Mouse (Mus musculus) kidney, postnatal 10 days (tissue): ENCODE results near the gene Sdk1.

Source experiments
- DNase-seq: peaks from one replicate; pipeline ENCODE4 v3.0.0; 2021; ENCODE audit warnings: mixed read lengths

Sdk1 gene

DNA sequence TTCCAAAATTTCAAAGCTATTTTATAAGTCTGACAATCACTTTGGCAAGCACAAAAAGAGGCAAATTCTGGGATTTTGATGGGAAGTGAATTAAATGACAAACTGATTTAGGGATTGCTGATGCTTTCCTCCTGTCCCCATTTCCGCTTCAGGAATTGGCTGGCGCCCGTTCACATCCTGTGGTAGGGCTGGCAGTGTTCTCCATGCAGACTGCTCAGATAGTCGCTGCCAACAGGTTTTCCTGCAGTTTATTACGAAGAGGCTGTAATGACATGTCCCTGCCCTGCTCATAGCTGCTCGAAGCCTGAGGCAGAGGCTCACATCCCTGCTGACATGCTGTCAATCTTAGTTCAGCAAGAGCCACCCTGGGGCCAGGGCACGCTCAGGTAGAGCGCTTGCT is 908.3 kb downstream of the Sdk1 start:
- DNase-seq: peak; percentile 39

DNA sequence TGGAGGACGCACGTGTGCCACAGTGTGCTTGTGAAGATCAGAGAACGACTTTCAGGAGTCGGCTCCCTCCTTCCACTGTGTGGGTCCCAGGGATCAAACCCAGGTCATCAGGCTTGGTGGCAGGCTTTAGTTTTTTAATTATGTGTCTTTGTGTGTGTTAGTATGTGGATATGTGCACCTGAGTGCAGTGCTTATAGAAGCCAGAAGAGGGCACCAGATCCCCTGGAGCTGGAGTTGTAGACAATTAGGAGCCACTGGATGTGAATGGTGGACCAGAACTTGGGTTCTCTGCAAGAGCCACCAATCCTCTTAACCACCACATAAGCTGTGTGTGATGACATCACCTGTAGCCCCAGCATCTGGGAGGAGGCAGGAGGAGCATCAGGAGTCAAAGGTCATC is 909.5 kb downstream of the Sdk1 start:
- DNase-seq: no peak

- peak; percentile 29 for DNase-seq
These were observed 915.9 kb downstream of the Sdk1 start for GRCm38 (mm10) chr5:142156868-142157852.

GRCm38 (mm10) chr5:142163483-142163882 is 922.2 kb downstream of the Sdk1 start:
- no peak for DNase-seq

GRCm38 (mm10) chr5:142173636-142174035 is 932.3 kb downstream of the Sdk1 start:
- DNase-seq: no peak

- DNase-seq: no peak
These were observed 936.9 kb downstream of the Sdk1 start for GRCm38 (mm10) chr5:142178164-142178563.

DNA sequence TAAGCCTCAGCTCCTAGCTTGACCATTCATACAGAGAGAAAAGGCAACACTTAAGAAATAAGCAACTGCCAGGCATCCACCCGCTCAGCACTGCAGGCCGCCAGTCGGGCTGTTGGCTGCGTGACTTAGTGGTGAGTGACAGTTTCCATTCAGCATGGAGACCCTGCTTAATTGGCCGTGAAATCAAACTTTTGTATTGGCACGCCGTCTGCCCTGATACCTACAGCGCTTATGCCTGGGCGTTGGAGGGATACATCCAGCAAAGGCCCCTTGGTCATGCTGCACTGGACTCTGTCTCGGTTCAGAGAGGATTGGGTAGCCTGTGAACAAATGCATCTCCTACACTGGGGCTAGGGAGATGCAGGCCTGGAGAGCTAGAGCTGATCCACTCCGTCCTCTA is 938.0 kb downstream of the Sdk1 start:
- no peak for DNase-seq

DNA sequence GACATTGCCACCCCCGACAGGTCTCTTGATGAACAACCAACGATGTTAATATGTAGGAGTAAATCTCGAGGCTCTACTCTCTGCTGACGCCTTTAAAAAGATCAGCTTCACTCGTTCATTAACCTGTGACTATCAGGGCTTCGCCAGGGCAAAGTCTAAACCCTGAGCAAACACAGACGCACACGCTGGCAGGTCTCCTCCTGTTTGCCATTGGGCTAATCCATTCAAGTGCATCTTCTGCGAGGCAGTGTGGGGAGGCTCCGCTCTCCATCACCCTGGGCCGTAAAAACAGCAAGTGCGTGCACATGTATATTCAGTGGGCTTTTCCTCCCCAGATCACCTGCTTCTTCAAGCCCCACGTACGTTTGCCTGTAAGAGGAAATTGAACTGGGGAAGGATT is 940.6 kb downstream of the Sdk1 start:
- DNase-seq: peak; percentile 23

DNA sequence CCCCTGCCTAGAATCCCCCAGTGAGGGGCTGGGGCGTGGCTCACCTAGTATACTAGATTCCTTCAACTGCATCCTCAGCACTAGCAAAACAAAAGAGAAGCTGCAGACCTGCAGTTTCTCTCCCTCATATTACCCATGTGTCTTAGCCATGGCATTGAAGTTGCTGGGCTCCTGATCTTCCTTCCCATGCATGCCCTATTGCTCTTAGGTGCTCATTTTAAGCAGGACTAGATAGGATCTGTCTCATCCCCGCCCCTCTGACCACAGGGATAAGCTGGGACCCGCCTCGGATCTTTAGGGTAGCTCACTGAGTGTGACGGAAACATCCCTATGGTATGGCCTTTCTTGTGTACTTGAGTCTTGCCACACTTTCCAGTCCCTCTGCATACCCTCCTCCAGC is 947.5 kb downstream of the Sdk1 start:
- DNase-seq: no peak

GRCm38 (mm10) chr5:142209911-142210310 is 968.6 kb downstream of the Sdk1 start:
- peak; percentile 25 for DNase-seq

DNA sequence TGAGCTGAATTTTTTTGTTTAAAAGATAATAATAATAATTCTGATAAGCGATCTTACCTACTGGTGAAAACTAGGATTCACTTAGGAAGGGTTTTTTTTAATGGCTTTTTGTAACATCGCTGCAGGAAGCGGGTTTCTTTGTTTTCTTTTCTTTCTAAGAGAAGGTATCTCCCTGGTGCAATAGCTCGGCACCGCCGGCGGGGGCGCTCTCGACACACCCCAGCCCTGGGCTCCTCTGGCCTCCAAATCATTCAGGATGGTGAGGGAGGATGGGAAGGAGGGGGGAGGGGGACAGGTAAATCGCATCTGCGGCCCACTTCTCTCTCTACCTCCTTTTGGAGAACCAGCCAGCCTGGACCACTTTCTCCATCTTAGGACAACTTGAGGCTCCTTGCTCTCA is 971.0 kb downstream of the Sdk1 start:
- no peak for DNase-seq

- peak; percentile 41 for DNase-seq
These were observed 974.7 kb downstream of the Sdk1 start for GRCm38 (mm10) chr5:142215981-142216380.

GRCm38 (mm10) chr5:142220851-142221503 is 979.7 kb downstream of the Sdk1 start:
- peak; percentile 34 for DNase-seq

DNA sequence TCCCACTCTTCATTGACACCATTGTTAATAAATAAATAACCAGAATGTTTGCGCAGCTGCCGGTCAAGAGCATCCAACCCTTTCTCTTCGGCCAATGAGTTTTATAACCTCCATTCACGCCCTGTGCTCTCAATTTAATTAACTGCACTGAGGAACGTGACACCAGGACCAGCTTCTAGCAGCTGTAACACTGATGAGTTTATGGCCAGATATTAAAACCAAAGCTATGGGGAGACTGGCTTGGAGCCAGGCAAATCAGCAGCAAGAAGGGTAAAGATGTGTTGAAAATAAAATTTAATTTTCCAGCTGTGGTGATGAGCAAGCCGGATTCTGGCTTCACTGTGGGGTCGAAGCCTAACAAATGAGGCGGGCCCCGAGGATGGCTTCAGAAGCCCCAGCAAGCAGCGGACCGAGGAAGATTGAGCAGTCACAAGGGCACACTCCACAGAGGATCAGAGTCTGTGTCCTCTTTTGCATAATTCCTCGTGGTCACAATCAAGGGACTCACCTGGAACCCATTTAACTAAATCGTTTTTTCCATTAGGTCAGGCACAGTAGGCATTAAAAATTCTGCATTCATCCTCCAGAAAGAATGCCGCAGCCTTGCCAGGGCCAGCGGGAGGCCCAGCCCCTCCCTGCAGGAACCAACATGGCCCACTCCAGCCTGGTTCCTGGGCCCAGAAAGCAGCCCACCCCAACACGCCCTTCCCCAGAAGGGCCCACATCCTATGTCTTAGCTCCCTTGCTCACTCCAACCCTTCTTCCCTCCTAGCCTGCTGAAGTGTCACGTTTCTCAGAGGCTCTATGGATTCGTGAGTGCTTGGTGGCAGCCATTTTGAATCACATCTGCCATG is 987.9 kb downstream of the Sdk1 start:
- peak; percentile 81 for DNase-seq

GRCm38 (mm10) chr5:142229811-142230205 is 988.5 kb downstream of the Sdk1 start:
- peak; percentile 32 for DNase-seq

DNA sequence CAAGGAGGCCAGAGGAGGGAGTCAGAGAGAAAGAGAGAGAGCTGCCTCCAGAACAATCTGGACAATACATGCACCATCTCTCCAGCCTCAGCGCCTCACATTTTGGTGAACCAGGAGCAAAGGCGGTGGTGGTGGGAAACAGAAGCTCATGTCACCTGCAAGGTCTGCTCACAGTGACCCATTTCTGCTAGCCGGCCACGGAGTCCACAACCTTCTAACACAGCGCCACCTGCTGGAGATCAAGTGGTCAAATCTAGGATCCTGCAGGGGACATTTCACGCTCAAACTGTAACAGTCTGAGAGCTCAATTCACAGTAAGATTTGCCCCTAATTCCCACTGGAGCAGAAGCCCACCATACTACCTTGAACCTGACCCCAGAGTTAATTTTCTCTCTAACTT is 999.0 kb downstream of the Sdk1 start:
- no peak for DNase-seq

- DNase-seq: no peak
These were observed 1001.3 kb downstream of the Sdk1 start for GRCm38 (mm10) chr5:142242597-142242996.

GRCm38 (mm10) chr5:142243069-142243468 is 1001.8 kb downstream of the Sdk1 start:
- no peak for DNase-seq

DNA sequence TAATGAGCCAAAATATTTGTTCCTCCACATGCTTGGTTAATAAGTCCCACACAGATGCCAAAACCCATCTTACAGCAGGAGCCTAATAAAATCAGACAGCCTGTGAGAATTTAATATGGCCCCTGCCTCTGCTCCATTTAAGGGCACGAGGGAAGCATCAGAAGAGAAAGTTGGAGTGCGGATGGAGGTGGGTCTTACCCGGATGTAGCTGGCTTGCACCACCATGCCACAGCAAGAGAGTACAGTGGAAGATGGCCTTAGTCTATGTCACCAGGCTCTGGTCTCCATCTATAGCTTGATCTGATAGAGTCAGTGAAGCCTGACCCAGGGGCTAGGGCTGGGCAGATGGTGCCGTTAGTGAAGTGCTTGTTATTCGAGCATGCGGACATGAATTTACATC is 1014.9 kb downstream of the Sdk1 start:
- DNase-seq: no peak

- no peak for DNase-seq
These were observed 1017.4 kb downstream of the Sdk1 start for GRCm38 (mm10) chr5:142258716-142259115.

DNA sequence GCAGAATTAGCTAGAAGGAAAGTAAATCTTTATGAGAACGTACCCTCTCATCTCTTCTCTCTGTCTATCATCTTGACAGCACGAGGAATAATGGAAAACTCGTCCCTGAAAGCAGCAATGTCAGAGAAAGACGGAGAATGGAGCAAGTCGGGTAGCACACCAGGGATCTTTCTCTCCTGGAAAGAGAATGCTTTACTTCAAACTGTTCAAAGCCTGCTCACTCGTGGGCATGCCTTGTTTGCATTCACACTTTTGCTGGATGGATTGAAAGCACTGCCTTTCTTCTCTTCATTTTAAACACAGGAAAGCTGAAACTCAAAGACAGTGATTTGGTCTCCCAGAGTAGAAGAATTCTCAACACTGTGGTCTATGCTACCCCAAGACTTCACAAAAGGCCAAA is 1020.8 kb downstream of the Sdk1 start:
- no peak for DNase-seq
